Mouse (Mus musculus): ENCODE data around the gene Izumo4.

DNA sequence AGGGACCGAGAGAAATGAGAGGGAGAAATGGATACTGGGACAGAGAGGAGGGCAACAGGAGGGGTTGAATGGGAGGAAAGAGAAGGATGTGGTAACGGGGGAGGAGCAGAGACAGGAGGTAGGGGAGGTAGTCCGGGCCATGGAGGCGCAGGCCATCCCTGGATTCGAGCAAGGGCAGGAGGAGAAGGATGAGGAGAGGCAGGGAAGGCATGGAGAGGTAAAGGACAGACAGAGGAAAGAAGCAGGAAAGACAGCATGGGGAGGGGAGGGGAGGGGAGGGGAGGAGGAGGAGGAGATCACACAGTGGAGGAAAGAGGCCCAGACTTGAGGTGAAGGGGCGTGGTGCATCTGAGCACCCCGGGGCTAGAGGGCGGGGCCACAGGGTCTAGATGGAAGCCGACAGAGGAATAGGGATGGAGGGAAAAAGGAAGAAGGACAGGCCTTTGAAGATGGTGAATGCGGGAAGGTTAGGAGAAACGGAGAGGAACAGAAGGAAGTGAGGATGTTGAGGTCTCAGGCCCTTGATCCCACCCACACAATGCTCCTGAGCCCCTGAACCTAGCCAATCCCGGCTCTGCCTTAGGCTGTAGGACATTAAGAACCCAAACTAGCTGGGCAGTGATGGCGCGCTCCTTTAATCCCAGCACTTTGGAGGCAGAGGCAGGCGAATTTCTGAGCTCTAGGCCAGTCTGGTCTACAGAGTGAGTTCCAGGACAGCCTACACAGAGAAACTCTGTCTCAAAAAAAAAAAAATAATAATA lies 44.9 kb upstream of the Izumo4 start, which contains the start of gene Btbd2:
- TF ChIP-seq POLR2A (IDR thresholded peaks at IDR 0.05; ENCODE audit: borderline replicate concordance, control insufficient read depth, low read depth, low read length) (0 out of 2 replicates have a peak, but pooled peaks have one; percentile 9), CTCF (IDR thresholded peaks at IDR 0.05; ENCODE audit: control insufficient read depth, insufficient read depth, low read length) (no peak)
